Mouse (Mus musculus) CD8-positive naive resting alpha-beta T cell, adult 57 days (primary cell): Measurements from ENCODE around the gene Cpne2. TPM values are rescaled to one million over a fixed set of nuclear protein-coding genes. Genes with fewer than 3 reads are reported as not detected.

ENCODE experiments used
- total RNA-seq: library from RNA; stranded (reverse); gene quantifications from one replicate; pipeline ENCODE4 v1.2.4, GENCODE M21; 2023

The Cpne2 gene
- 0.49 TPM for total RNA-seq

GRCm38 (mm10) chr8:94532873-94533671 is at the start of gene Cpne2:
TSS of gene Cpne2 (plus strand) at chr8:94532990.

GRCm38 (mm10) chr8:94601607-94602385 is 69.0 kb downstream of the Cpne2 start, which contains the start of the genes Rspry1 and Fam192a:
TSS of gene Rspry1 (plus strand) at chr8:94601937.
TSS of gene Fam192a (minus strand) at chr8:94601997.

Other genes with a start within 250 kb of the Cpne2 start
- 0.49 TPM for gene Slc12a3, start 203.8 kb upstream of the Cpne2 start, total RNA-seq
- 137 TPM for gene Herpud1, start 146.6 kb upstream of the Cpne2 start, total RNA-seq
- gene Nlrc5, start 98.6 kb upstream of the Cpne2 start, total RNA-seq, result 402 TPM
- gene Rspry1, start 68.9 kb downstream of the Cpne2 start, total RNA-seq, result 32.5 TPM
- gene Fam192a, start 69.0 kb downstream of the Cpne2 start, total RNA-seq, result 39.4 TPM
- gene Arl2bp, start 133.6 kb downstream of the Cpne2 start, total RNA-seq, result 120 TPM
- not detected for gene Pllp, start 163.3 kb downstream of the Cpne2 start, total RNA-seq
- not detected for gene Ccl22, start 212.6 kb downstream of the Cpne2 start, total RNA-seq
- gene Cx3cl1, start 239.0 kb downstream of the Cpne2 start, total RNA-seq, result not detected